Mouse (Mus musculus): ENCODE data around the gene Slc27a3. TPM values are rescaled to one million over a fixed set of nuclear protein-coding genes. Genes with fewer than 3 reads are reported as not detected.

Slc27a3 gene
- polyA plus RNA-seq, 1 experiment from 2014 or later = 22.0 TPM

DNA sequence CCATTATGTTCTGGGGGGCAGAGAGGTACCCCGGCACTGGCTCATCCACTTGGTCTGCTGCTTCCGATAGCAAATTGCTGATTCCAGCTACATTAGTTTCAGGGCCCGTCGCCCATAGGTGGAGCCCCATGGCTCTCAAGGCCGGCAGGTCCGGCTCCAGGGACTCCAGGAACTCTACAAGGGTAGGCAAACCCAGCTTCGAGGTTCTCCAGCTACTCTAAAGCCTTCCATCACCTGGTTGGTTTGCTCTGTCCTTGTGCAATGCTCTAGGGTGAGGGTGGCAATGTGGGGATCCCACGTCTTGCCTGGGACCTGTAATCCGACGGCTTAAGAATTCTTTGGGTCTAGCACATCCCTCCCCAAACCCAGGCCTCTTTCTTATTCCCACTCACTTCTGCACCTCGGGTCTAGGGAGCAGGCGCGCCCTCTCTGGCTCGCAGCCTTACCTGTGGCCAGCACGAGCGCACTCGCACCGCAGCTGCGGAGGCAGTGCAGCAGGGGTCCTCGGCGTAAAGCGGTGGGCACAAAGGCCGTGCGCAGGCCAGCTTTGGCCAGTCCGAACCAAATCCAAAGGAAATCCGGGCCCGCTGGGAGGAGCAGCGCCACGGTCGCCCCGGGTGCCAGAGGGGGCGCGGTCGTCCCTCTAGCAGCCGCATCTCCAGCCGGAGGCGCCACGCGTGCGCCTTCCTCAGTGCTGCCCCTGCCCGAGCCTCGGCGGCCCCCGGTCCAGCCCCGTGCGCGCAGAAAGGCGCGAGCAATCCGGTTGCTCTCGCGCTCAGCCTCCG lies 820 bp downstream of the Slc27a3 start:
- Histone ChIP-seq H3K27me3 (peaks cover 18% of the 10 kb centered on the region; the same call in 1 of the 2 replicates), H3K4me3 (peak overlapping the region; percentile 61), H3K36me3 (peaks cover 42% of the 10 kb centered on the region), H3K4me1 (peaks cover 31% of the 10 kb centered on the region), H3K9me3 (no peaks in the 10 kb centered on the region), H3K4me2 (replicated peaks) (peak overlapping the region; percentile 95), H3K27ac (replicated peaks) (peak overlapping the region; percentile 92), H3K9ac (replicated peaks) (peak overlapping the region; percentile 85)
- peak; percentile 76 for ATAC-seq (ENCODE audit: low FRiP score, low read depth)
- WGBS = 4% methylated on average over 50 of the region's 53 CpGs

DNA sequence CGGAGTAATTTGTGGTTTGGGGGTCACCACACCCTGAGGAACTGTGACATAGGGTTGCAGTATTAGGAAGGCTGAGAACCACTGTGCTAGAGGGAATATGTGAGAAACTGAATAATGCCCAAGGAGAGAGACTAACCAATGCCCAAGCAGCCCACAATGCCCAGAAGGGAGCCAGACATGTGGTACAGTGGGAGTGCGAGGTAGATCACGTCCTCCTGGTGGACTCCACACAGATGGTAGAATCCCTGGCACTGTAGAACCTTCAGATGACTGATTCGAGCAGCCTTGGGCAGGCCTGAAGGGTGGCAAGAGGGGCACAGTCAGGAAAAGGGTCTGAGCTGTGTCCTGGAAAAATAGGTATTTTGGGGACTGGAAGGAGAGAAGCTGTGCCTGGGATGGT lies 1.5 kb downstream of the Slc27a3 start:
- Histone ChIP-seq H3K4me3 (peak overlapping the region; percentile 61), H3K36me3 (peaks cover 34% of the 10 kb centered on the region), H3K9me3 (no peaks in the 10 kb centered on the region), H3K4me2 (replicated peaks) (peak overlapping the region; percentile 95), H3K4me1 (peaks cover 31% of the 10 kb centered on the region), H3K9ac (replicated peaks) (peak overlapping the region; percentile 85; the same call in 1 of the 2 replicates), H3K27me3 (peaks cover 18% of the 10 kb centered on the region; the same call in 1 of the 2 replicates), H3K27ac (replicated peaks) (no peak overlapping the region)
- WGBS = 85% methylated on average over 4 of the region's 4 CpGs
- no peak for ATAC-seq (ENCODE audit: low FRiP score, low read depth)

DNA sequence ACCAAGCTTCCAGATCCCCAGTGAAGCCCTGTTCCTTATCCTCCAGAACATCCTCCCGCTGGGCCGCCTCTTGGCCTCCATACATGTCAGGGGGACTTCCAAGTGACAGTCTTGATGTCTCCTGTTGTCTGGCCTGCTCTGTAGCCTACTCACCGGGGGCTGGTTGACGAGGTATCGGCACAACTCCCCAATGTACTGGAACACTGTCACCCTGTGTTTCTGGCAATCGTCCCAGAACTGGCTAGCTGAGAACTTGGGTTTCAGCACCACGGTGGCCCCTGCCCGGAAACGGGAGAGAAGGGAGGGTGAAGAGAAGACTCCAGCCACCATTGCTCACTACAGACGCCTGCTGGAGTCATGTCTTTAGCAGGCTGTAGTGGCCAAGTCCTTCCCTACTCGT lies 2.3 kb downstream of the Slc27a3 start:
- WGBS = 73% methylated on average over 11 of the region's 11 CpGs
- Histone ChIP-seq H3K27ac (replicated peaks) (no peak overlapping the region), H3K4me2 (replicated peaks) (no peak overlapping the region; the same call in 1 of the 2 replicates), H3K4me1 (peaks cover 31% of the 10 kb centered on the region), H3K9me3 (no peaks in the 10 kb centered on the region), H3K36me3 (peaks cover 27% of the 10 kb centered on the region), H3K4me3 (no peak overlapping the region), H3K27me3 (peaks cover 18% of the 10 kb centered on the region; the same call in 1 of the 2 replicates), H3K9ac (replicated peaks) (no peak overlapping the region)
- ATAC-seq (ENCODE audit: low FRiP score, low read depth) = no peak

DNA sequence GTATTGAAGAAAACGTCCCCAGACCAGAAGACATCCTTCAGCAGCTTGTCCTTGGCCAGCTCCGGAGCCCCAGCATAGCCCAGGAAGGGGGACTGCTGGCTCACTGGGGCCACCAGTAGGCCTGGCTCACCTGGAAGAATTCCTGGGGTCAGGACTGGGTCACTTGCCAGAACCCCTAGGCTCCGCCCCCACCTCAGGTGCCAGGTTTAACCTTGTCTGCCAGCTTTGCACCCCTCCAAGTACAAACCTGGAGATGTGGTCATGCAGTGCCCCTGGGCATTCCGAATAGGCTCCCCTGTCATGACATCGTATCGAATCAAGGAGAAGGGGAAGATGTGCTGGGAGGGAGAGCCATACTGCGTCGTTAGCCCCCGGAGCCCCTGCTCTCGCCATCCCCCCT lies 2.9 kb downstream of the Slc27a3 start:
- Histone ChIP-seq H3K4me2 (replicated peaks) (no peak overlapping the region), H3K27me3 (peaks cover 18% of the 10 kb centered on the region; the same call in 1 of the 2 replicates), H3K36me3 (peaks cover 21% of the 10 kb centered on the region), H3K27ac (replicated peaks) (no peak overlapping the region), H3K9ac (replicated peaks) (no peak overlapping the region), H3K9me3 (no peaks in the 10 kb centered on the region), H3K4me3 (no peak overlapping the region), H3K4me1 (peaks cover 31% of the 10 kb centered on the region)
- ATAC-seq (ENCODE audit: low FRiP score, low read depth) = no peak
- WGBS = 95% methylated on average over 10 of the region's 10 CpGs

- no peak overlapping the region for H3K9ac ChIP-seq (replicated peaks)
- no peak overlapping the region for H3K4me2 ChIP-seq (replicated peaks)
- H3K9me3 ChIP-seq = no peaks in the 10 kb centered on the region
- peaks cover 21% of the 10 kb centered on the region for H3K4me1 ChIP-seq
- no peak overlapping the region for H3K4me3 ChIP-seq
- peaks cover 13% of the 10 kb centered on the region; the same call in 1 of the 2 replicates for H3K27me3 ChIP-seq
- 77% methylated on average over 7 of the region's 7 CpGs for WGBS
- no peak for ATAC-seq (ENCODE audit: low FRiP score, low read depth)
- H3K27ac ChIP-seq (replicated peaks) = no peak overlapping the region
- H3K36me3 ChIP-seq = peaks cover 10% of the 10 kb centered on the region; the same call in 1 of the 2 replicates
Observed at GRCm38 (mm10) chr3:90384851-90385375, 4.8 kb downstream of the Slc27a3 start.

DNA sequence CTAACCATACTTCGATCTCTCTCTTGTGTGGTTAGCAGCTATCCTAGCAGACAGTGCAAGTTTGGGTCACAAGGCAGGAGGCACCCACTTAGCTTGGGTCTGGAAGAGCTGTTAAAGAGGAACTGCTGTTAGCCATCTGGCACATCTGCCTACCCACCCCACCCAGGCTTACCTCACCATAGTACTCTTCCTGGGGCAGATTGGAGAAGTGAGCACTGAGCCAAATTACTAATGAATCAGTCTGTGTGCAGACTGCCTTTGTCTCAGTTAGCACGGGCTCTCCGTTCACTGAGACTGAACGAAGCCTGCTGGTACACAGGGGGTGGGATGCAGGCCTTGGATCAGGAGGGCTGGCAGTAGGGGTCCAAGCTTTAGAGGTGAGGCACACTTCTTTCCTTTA lies 6.0 kb downstream of the Slc27a3 start:
- H3K4me3 ChIP-seq = no peak overlapping the region
- no peaks in the 10 kb centered on the region for H3K9me3 ChIP-seq
- WGBS = 89% methylated on average over 4 of the region's 4 CpGs
- H3K27me3 ChIP-seq = peaks cover 8% of the 10 kb centered on the region; the same call in 1 of the 2 replicates
- no peak overlapping the region for H3K4me2 ChIP-seq (replicated peaks)
- ATAC-seq (ENCODE audit: low FRiP score, low read depth) = no peak
- H3K9ac ChIP-seq (replicated peaks) = no peak overlapping the region
- peaks cover 10% of the 10 kb centered on the region; the same call in 1 of the 2 replicates for H3K36me3 ChIP-seq
- no peak overlapping the region for H3K27ac ChIP-seq (replicated peaks)
- peaks cover 8% of the 10 kb centered on the region for H3K4me1 ChIP-seq

DNA sequence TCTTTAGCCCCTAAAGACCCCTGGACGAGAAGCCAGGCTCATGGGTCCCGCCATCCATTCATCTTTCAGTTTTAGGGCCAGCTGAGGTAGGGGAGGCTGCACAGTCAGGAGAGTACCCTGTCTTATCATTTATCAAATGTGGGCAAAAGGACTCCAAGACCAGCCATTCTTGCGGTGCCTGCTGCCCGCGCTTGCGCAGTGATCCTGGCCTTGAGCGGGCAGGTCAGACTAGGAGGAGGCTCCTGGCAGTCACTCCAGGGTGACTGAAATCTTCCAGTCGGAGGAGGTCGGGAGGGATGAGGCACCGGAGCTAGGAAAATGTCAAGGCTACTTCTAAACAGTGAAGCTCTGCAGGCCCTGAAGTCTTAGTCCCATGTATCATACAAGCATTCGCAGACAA lies 8.0 kb downstream of the Slc27a3 start:
- Histone ChIP-seq H3K27ac (replicated peaks) (no peak overlapping the region), H3K27me3 (no peaks in the 10 kb centered on the region), H3K9me3 (no peaks in the 10 kb centered on the region), H3K9ac (replicated peaks) (0 out of 2 replicates have a peak overlapping the region, but pooled peaks have one; percentile 24), H3K36me3 (peaks cover 7% of the 10 kb centered on the region; the same call in 1 of the 2 replicates), H3K4me2 (replicated peaks) (no peak overlapping the region), H3K4me3 (no peak overlapping the region), H3K4me1 (no peaks in the 10 kb centered on the region)
- no peak for ATAC-seq (ENCODE audit: low FRiP score, low read depth)
- 72% methylated on average over 11 of the region's 11 CpGs for WGBS

DNA sequence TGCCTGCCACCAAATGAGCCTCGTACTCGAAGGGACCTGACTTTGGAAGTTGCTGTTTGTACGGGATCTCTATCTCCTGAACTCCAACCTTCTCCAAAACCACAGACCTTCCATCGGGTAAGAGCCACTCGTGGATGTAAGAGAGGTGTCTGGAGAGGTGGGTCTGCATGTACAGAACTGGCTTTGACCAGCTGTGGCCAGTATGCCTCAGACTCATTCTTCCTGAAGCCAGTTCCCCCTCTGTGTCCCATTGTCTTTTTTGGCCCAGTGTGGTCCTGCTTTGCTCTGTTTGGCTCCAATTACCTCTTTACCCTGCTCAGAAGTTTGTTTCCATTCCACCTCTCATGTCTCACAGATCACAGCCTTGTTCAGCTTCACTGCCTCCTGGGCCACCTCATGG lies 11.2 kb downstream of the Slc27a3 start:
- WGBS = 90% methylated on average over 5 of the region's 5 CpGs
- Histone ChIP-seq H3K9ac (replicated peaks) (no peak overlapping the region), H3K4me1 (peaks cover 8% of the 10 kb centered on the region; the same call in 1 of the 2 replicates), H3K36me3 (no peaks in the 10 kb centered on the region), H3K9me3 (no peaks in the 10 kb centered on the region), H3K27me3 (no peaks in the 10 kb centered on the region), H3K4me3 (no peak overlapping the region), H3K27ac (replicated peaks) (no peak overlapping the region), H3K4me2 (replicated peaks) (no peak overlapping the region)
- ATAC-seq (ENCODE audit: low FRiP score, low read depth) = no peak

DNA sequence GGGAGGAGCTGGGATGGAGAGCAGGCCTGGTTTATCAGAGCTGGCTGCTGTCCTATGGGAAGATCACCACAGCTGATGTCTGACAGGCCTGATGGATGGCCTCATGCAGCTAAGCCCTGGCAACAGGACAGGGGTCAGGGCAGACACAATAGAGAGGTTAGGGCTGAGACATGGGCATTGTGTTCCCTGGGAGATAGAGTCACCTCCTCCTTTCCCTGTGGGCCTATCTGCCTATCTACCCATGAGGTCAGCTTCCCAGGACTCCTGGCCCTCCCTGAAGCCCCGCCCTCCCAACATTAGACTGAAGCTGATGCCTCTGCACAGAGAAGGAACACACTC lies 13.5 kb downstream of the Slc27a3 start:
- WGBS = 56% methylated on average over 1 of the region's 1 CpGs
- no peak overlapping the region for H3K27ac ChIP-seq (replicated peaks)
- ATAC-seq (ENCODE audit: low FRiP score, low read depth) = no peak

GRCm38 (mm10) chr3:90375562-90376246 lies 14.0 kb downstream of the Slc27a3 start:
- H3K4me3 ChIP-seq = no peak overlapping the region
- peak overlapping the region; percentile 31; the same call in 1 of the 2 replicates for H3K9ac ChIP-seq (replicated peaks)
- H3K27ac ChIP-seq (replicated peaks) = no peak overlapping the region
- no peaks in the 10 kb centered on the region for H3K36me3 ChIP-seq
- no peak for ATAC-seq (ENCODE audit: low FRiP score, low read depth)
- 17% methylated on average over 3 of the region's 3 CpGs for WGBS
- no peaks in the 10 kb centered on the region for H3K9me3 ChIP-seq
- H3K27me3 ChIP-seq = no peaks in the 10 kb centered on the region
- no peak overlapping the region for H3K4me2 ChIP-seq (replicated peaks)
- peaks cover 8% of the 10 kb centered on the region; the same call in 1 of the 2 replicates for H3K4me1 ChIP-seq

More for the DNA sequence above, 13.5 kb downstream of the Slc27a3 start:
- Histone ChIP-seq H3K4me3 (no peak overlapping the region), H3K9me3 (no peaks in the 10 kb centered on the region), H3K4me1 (peaks cover 8% of the 10 kb centered on the region; the same call in 1 of the 2 replicates), H3K4me2 (replicated peaks) (no peak overlapping the region), H3K36me3 (no peaks in the 10 kb centered on the region), H3K9ac (replicated peaks) (peak overlapping the region; percentile 31; the same call in 1 of the 2 replicates), H3K27me3 (no peaks in the 10 kb centered on the region)

- Histone ChIP-seq H3K27me3 (no peaks in the 10 kb centered on the region), H3K9me3 (no peaks in the 10 kb centered on the region), H3K4me2 (replicated peaks) (no peak overlapping the region), H3K4me1 (peaks cover 8% of the 10 kb centered on the region; the same call in 1 of the 2 replicates), H3K27ac (replicated peaks) (no peak overlapping the region), H3K36me3 (no peaks in the 10 kb centered on the region), H3K4me3 (no peak overlapping the region), H3K9ac (replicated peaks) (no peak overlapping the region)
- ATAC-seq (ENCODE audit: low FRiP score, low read depth) = no peak
- WGBS = 86% methylated on average over 4 of the region's 4 CpGs
Observed at GRCm38 (mm10) chr3:90374368-90374767, 15.4 kb downstream of the Slc27a3 start.
